Mouse (Mus musculus): ENCODE measurements around the gene Gadd45gip1. TPM values are rescaled to one million over a fixed set of nuclear protein-coding genes. Genes with fewer than 3 reads are reported as not detected.

Gadd45gip1 gene
- total RNA-seq, 1 experiment: 30.8 TPM

- in situ Hi-C loops (cut with MboI; ENCODE audit: low sequenced_read_pairs in 2 of 2, unreplicated experiment in 2 of 2): no loop called here
- H3K4me3 ChIP-seq (ENCODE audit: insufficient read depth in 1 of 2, low read depth in 1 of 2, low read length in 2 of 2, poor library complexity in 1 of 2, severe bottlenecking in 1 of 2): peak overlapping the region; percentile 72 to 76
- H3K36me3 ChIP-seq (ENCODE audit: control insufficient read depth, insufficient read depth, low read length, poor library complexity, severe bottlenecking): peaks cover 25% of the 10 kb centered on the region
- no peak for DNase-seq (ENCODE audit: low read depth, low spot score)
- H3K4me1 ChIP-seq (ENCODE audit: control insufficient read depth in 2 of 2, insufficient read depth in 2 of 2, low read length in 2 of 2, poor library complexity in 1 of 2): peaks cover 6 to 13% of the 10 kb centered on the region in 2 experiments; a peak in 2 of 4 replicates
- TF ChIP-seq MAFK (IDR thresholded peaks at IDR 0.05; ENCODE audit: insufficient read depth, low read depth, low read length) (no peak), ZC3H11A (IDR thresholded peaks at IDR 0.05; ENCODE audit: borderline replicate concordance, low read depth, low read length) (no peak), HCFC1 (IDR thresholded peaks at IDR 0.05; ENCODE audit: borderline replicate concordance, insufficient read depth, low read length) (no peak), ZNF384 (IDR thresholded peaks at IDR 0.05; ENCODE audit: low read depth, low read length) (no peak), CHD2 (IDR thresholded peaks at IDR 0.05; ENCODE audit: low read depth, low read length) (no peak)
- no peaks in the 10 kb centered on the region for H3K9me3 ChIP-seq (ENCODE audit: control insufficient read depth, insufficient read depth, low read depth, low read length)
- H3K9ac ChIP-seq (ENCODE audit: insufficient read depth, low read depth, low read length, poor library complexity, severe bottlenecking): peak overlapping the region; percentile 89; the same call in 1 of the 2 replicates
- peak overlapping the region; percentile 89 for H3K27ac ChIP-seq (ENCODE audit: insufficient read depth, low read depth, low read length, poor library complexity, severe bottlenecking)
Measured at GRCm38 (mm10) chr8:84847684-84848435, 16.5 kb downstream of the Gadd45gip1 start.

DNA sequence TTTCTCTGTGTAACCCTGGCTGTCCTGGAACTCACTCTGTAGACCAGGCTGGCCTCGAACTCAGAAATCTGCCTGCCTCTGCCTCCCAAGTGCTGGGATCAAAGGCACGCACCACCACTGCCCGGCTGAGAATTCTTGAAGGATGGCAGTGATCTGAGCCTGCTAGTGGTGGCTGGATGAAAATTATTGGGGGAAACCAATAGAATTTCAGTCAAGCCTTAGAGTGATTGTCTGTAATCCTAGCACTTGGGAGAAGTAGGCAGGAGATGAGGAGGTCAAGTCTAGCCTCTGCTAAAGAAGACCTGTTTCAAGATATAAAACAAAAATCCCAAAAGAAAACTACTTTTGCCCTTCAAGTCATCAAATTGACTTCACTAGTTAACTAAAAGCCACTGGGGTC, 25.1 kb downstream of the Gadd45gip1 start:
- Histone ChIP-seq H3K27ac (ENCODE audit: insufficient read depth, low read depth, low read length, poor library complexity, severe bottlenecking) (no peak overlapping the region), H3K36me3 (ENCODE audit: control insufficient read depth, insufficient read depth, low read length, poor library complexity, severe bottlenecking) (peaks cover 17% of the 10 kb centered on the region), H3K4me1 (ENCODE audit: control insufficient read depth in 2 of 2, insufficient read depth in 2 of 2, low read length in 2 of 2, poor library complexity in 1 of 2) (peaks cover 0 to 8% of the 10 kb centered on the region in 2 experiments; a peak in 2 of 4 replicates), H3K9me3 (ENCODE audit: control insufficient read depth, insufficient read depth, low read depth, low read length) (no peaks in the 10 kb centered on the region), H3K9ac (ENCODE audit: insufficient read depth, low read depth, low read length, poor library complexity, severe bottlenecking) (no peak overlapping the region), H3K4me3 (ENCODE audit: insufficient read depth in 1 of 2, low read depth in 1 of 2, low read length in 2 of 2, poor library complexity in 1 of 2, severe bottlenecking in 1 of 2) (peak overlapping the region in 1 of 2 experiments; percentile 98; a peak in 1 of 4 replicates)
- no peak for TF ChIP-seq ZC3H11A (IDR thresholded peaks at IDR 0.05; ENCODE audit: borderline replicate concordance, low read depth, low read length)
- no peak for TF ChIP-seq CHD2 (IDR thresholded peaks at IDR 0.05; ENCODE audit: low read depth, low read length)
- TF ChIP-seq HCFC1 (IDR thresholded peaks at IDR 0.05; ENCODE audit: borderline replicate concordance, insufficient read depth, low read length): no peak
- TF ChIP-seq MAFK (IDR thresholded peaks at IDR 0.05; ENCODE audit: insufficient read depth, low read depth, low read length): no peak
- in situ Hi-C loops (cut with MboI; ENCODE audit: low sequenced_read_pairs in 2 of 2, unreplicated experiment in 2 of 2): no loop called here
- no peak for DNase-seq (ENCODE audit: low read depth, low spot score)

DNA sequence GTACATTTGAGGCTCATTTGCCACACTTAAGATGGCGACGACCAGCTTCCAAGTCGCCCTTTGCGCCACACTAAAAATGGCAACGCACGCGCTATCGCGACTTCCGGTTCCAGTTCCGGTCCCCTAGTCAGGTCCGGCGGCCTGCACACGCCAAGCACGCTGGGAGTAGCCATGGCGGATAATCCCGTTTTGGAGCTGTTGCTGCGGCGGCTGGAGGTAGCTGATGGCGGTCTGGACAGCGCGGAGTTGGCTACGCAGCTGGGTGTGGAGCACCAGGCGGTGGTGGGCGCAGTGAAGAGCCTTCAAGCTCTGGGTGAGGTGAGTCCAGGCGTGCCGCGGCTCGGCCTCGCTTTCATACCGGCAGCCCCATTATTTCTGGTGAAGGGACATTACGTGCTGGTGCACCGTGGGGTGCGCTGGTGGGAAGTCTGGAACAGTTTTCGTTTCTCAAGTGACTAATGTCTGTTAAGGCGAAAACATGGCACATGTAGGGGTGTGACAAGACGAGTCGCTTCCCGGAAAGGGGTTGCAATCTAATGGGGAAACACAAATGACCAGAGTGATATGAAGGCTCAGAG, 25.6 kb downstream of the Gadd45gip1 start, which contains the start of gene Farsa:
Gene Farsa (plus strand): TSS at position 126 of the 578 bp plus-strand sequence.
- in situ Hi-C loops (cut with MboI; ENCODE audit: low sequenced_read_pairs in 2 of 2, unreplicated experiment in 2 of 2): no loop called here
- Histone ChIP-seq H3K27ac (ENCODE audit: insufficient read depth, low read depth, low read length, poor library complexity, severe bottlenecking) (peak within 1 kb of the TSS; percentile 35; the same call in 1 of the 2 replicates), H3K4me3 (ENCODE audit: insufficient read depth in 1 of 2, low read depth in 1 of 2, low read length in 2 of 2, poor library complexity in 1 of 2, severe bottlenecking in 1 of 2) (peak within 1 kb of the TSS; percentile 84 to 98), H3K4me1 (ENCODE audit: control insufficient read depth in 2 of 2, insufficient read depth in 2 of 2, low read length in 2 of 2, poor library complexity in 1 of 2) (peaks cover 0 to 8% of the 10 kb centered on the region in 2 experiments; a peak in 2 of 4 replicates), H3K9me3 (ENCODE audit: control insufficient read depth, insufficient read depth, low read depth, low read length) (no peaks in the 10 kb centered on the region), H3K36me3 (ENCODE audit: control insufficient read depth, insufficient read depth, low read length, poor library complexity, severe bottlenecking) (peaks cover 21% of the 10 kb centered on the region), H3K9ac (ENCODE audit: insufficient read depth, low read depth, low read length, poor library complexity, severe bottlenecking) (peak within 1 kb of the TSS; percentile 91)
- DNase-seq (ENCODE audit: low read depth, low spot score): peak; percentile 91
- TF ChIP-seq CHD2 (IDR thresholded peaks at IDR 0.05; ENCODE audit: low read depth, low read length) (no peak), HCFC1 (IDR thresholded peaks at IDR 0.05; ENCODE audit: borderline replicate concordance, insufficient read depth, low read length) (peak; percentile 97)

DNA sequence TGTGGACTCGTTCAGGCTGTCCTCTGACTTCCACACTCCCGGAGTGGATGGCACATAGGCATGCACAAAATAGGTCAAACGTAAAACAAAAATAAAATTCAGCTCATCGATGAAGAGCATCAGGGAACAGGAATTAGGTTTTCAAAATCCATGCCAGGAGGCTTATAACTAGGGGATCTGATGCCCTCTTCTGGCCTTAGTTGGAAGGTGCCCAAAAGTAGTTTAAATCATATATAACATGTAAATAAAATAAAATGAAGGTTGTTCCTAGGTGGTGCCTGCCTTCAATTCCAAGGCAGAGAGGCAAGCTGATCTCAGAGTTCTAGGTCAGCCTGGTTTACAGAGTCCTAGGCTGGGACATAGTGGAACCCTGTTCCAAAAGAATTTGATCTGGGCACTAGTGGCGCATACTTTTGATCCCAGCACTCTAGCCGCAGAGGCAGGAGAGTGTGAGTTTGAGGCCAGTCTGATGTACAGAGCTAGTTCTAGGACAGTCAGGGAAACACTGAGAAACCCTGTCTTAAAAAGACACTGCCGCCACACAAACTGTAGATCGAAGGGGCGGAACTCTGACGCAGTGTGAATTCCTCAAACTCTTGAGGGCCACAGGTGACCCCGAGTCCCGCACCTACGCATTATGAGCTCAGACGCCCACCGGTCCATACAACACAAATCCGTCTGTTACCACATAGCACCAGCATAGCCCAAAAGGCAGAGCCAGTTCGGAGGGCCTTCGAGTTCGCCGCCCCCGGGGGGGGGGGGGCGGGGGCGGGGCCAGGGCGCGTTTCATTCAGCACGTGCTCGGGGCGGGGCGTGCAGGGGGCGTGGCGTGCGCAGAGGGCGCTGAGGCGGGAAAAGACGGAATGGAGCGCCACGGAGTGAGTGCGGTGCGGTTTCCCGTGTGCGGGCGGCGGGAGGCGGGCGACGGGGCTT, 40.3 kb downstream of the Gadd45gip1 start, which contains the start of gene Syce2:
Gene Syce2 (plus strand): TSS at position 736 of the 933 bp plus-strand sequence.
- in situ Hi-C loops (cut with MboI; ENCODE audit: low sequenced_read_pairs in 2 of 2, unreplicated experiment in 2 of 2): no loop called here
- Histone ChIP-seq H3K9me3 (ENCODE audit: control insufficient read depth, insufficient read depth, low read depth, low read length) (no peaks in the 10 kb centered on the region), H3K36me3 (ENCODE audit: control insufficient read depth, insufficient read depth, low read length, poor library complexity, severe bottlenecking) (peaks cover 30% of the 10 kb centered on the region), H3K4me3 (ENCODE audit: insufficient read depth in 1 of 2, low read depth in 1 of 2, low read length in 2 of 2, poor library complexity in 1 of 2, severe bottlenecking in 1 of 2) (peak within 1 kb of the TSS; percentile 64 to 68), H3K9ac (ENCODE audit: insufficient read depth, low read depth, low read length, poor library complexity, severe bottlenecking) (peak within 1 kb of the TSS; percentile 67), H3K4me1 (ENCODE audit: control insufficient read depth in 2 of 2, insufficient read depth in 2 of 2, low read length in 2 of 2, poor library complexity in 1 of 2) (0 out of 4 replicates have a peak, but pooled peaks cover 0 to 2% of the 10 kb centered on the region in 2 experiments), H3K27ac (ENCODE audit: insufficient read depth, low read depth, low read length, poor library complexity, severe bottlenecking) (0 out of 2 replicates have a peak within 1 kb of the TSS, but pooled peaks have one; percentile 33)
- peak; percentile 62 for DNase-seq (ENCODE audit: low read depth, low spot score)
- TF ChIP-seq CHD2 (IDR thresholded peaks at IDR 0.05; ENCODE audit: low read depth, low read length) (no peak), HCFC1 (IDR thresholded peaks at IDR 0.05; ENCODE audit: borderline replicate concordance, insufficient read depth, low read length) (no peak), ZNF384 (IDR thresholded peaks at IDR 0.05; ENCODE audit: low read depth, low read length) (no peak), MAFK (IDR thresholded peaks at IDR 0.05; ENCODE audit: insufficient read depth, low read depth, low read length) (no peak), ZC3H11A (IDR thresholded peaks at IDR 0.05; ENCODE audit: borderline replicate concordance, low read depth, low read length) (no peak)
